Mouse (Mus musculus) thymus, adult 2 months (tissue): ENCODE data around the gene Vmn1r143. TPM values are rescaled to one million over a fixed set of nuclear protein-coding genes. Genes with fewer than 3 reads are reported as not detected.
"Not testable (repeated sequence)": the region's sequence is repeated elsewhere in the genome, so short reads cannot be mapped to it uniquely, and the experiment has no call there.

Experiments used
- DNase-seq: peaks from one replicate; pipeline ENCODE4 v3.0.0; 2021
- H3K27ac ChIP-seq: fragments of 200-500 bp; 2 replicates; pipeline ENCODE4 v1.5.1; 2012; ENCODE audit warnings: low read length, control low read depth; ENCODE audit not compliant: control insufficient read depth, insufficient read depth
- H3K27me3 ChIP-seq: fragments of 200-500 bp; 2 replicates; pipeline ENCODE4 v1.6.1; 2012; ENCODE audit warnings: mild to moderate bottlenecking, low read length, moderate library complexity, mixed read lengths; ENCODE audit not compliant: control insufficient read depth, insufficient read depth
- H3K36me3 ChIP-seq: fragments of 200-500 bp; 2 replicates; pipeline ENCODE4 v1.6.1; 2012; ENCODE audit warnings: mild to moderate bottlenecking, low read length, moderate library complexity; ENCODE audit not compliant: control insufficient read depth, insufficient read depth
- H3K4me1 ChIP-seq: fragments of 200-500 bp; replicated peaks from 2 replicates; pipeline ENCODE4 v1.6.1; 2012; ENCODE audit warnings: low read length; ENCODE audit not compliant: control insufficient read depth, insufficient read depth
- H3K4me3 ChIP-seq: fragments of 200-500 bp; 2 replicates; pipeline ENCODE4 v1.5.1; 2012; ENCODE audit warnings: mild to moderate bottlenecking, low read length, control low read depth, moderate library complexity; ENCODE audit not compliant: control insufficient read depth, insufficient read depth
- WGBS: fragments of 180-500 bp; shearing (Covaris S2); methylation state at CpG from one replicate; pipeline ENCODE4 v1.1.7; 2018; 5-methylcytosine and 5-hydroxymethylcytosine counted together
- polyA plus RNA-seq: library from polyadenylated mRNA; depleted of rRNA; stranded (reverse); fragments of >200 nt; gene quantifications from 2 replicates; pipeline ENCODE4 v1.2.3, GENCODE M21; 2012; rRNA removed

Gene Vmn1r143
- polyA plus RNA-seq = not detected in 2 replicates

DNA sequence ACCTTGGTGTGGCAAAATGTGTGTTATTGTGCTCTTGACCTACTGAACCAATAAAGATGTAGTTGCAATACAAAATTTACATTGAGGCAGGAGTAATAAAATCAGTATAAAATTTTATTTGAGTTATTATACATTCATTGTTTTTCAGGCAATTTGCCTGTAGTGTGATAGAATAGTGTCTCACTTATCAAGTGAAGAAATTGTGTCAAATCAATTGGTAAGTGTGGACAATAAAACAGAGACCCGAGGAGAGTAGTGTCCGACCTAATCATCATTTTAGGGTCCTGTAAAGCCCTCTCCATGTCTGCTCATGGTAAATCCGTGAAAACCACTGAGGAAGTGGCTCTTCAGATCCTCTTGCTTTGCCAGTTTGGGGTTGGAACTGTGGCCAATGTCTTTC lies at the start of gene Vmn1r143:
Gene Vmn1r143 (plus strand): TSS at position 301 of the 400 bp plus-strand sequence.
- no CpG with 5 or more reads among the region's 3 CpGs for WGBS
- not testable (repeated sequence) for DNase-seq, H3K27ac ChIP-seq, H3K4me1 ChIP-seq, H3K27me3 ChIP-seq, H3K4me3 ChIP-seq, H3K36me3 ChIP-seq

DNA sequence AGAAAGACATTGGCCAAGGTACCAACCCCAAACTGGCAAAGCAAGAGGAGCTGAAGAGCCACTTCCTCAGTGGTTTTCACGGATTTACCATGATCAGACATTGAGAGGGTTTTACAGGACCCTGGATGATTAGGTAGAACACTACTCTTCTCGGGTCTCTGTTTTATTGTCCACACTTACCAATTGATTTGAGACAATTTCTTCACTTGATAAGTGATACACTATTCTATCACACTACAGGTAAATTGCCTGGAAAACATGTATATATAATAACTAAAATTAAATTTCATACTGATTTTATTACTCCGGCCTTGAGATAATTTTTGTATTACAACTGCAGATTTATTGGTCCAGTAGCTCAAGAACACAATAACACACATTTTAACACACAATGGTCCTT lies 25.2 kb upstream of the Vmn1r143 start, which contains the start of gene Vmn1r142:
Gene Vmn1r142 (minus strand): TSS at position 101 of the 400 bp plus-strand sequence.
- not testable (repeated sequence) for H3K27ac ChIP-seq, H3K27me3 ChIP-seq, H3K4me1 ChIP-seq, H3K36me3 ChIP-seq, DNase-seq, H3K4me3 ChIP-seq
- no CpG with 5 or more reads among the region's 3 CpGs for WGBS

DNA sequence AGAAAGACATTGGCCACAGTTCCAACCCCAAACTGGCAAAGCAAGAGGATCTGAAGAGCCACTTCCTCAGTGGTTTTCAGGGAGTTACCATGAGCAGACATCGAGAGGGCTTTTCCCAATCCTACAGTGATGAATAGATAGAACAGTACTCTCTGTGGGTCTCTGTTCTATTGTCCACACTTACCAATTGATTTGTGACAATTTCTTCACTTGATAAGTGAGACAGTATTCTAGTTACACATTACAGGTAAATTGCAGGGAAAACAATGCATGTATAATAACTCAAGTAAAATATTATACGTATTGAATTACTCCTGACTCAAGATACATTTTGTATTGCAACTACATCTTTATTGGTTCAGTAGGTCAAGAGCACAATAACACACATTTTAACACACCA lies 12.0 kb downstream of the Vmn1r143 start, which contains the start of gene Gm8653:
Gene Gm8653 (minus strand): TSS at position 101 of the 400 bp plus-strand sequence.
- H3K27ac ChIP-seq, DNase-seq, H3K36me3 ChIP-seq, H3K4me3 ChIP-seq, H3K4me1 ChIP-seq, H3K27me3 ChIP-seq: not testable (repeated sequence)
- no CpG with 5 or more reads among the region's 2 CpGs for WGBS

DNA sequence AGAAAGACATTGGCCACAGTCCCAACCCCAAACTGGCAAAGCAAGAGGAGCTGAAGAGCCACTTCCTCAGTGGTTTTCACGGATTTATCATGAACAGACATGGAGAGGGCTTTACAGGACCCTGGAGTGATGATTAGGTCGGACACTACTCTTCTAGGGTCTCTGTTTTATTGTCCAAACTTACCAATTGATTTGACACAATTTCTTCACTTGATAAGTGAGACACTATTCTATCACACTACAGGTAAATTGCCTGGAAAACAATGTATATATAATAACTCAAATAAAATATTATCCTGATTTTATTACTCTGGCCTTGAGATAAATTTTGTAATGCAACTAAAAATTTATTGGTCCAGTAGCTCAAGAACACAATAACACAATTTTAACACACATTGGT lies 40.2 kb downstream of the Vmn1r143 start, which contains the start of gene Gm8453:
Gene Gm8453 (minus strand): TSS at position 101 of the 400 bp plus-strand sequence.
- not testable (repeated sequence) for H3K36me3 ChIP-seq, H3K27me3 ChIP-seq, DNase-seq, H3K27ac ChIP-seq, H3K4me1 ChIP-seq, H3K4me3 ChIP-seq
- WGBS = 16% methylated on average over 2 of the region's 2 CpGs

Other genes with a start within 250 kb of the Vmn1r143 start
- gene Vmn1r137, start 194.8 kb upstream of the Vmn1r143 start, polyA plus RNA-seq = not detected in 2 replicates
- not detected in 2 replicates for gene Vmn1r138, start 160.5 kb upstream of the Vmn1r143 start, polyA plus RNA-seq
- not detected in 2 replicates for gene Gm6176, start 133.1 kb upstream of the Vmn1r143 start, polyA plus RNA-seq
- not detected in 2 replicates for gene Vmn1r139, start 120.3 kb upstream of the Vmn1r143 start, polyA plus RNA-seq
- gene Gm16451, start 71.1 kb upstream of the Vmn1r143 start, polyA plus RNA-seq = not detected in 2 replicates
- not detected in 2 replicates for gene Gm10666, start 54.6 kb upstream of the Vmn1r143 start, polyA plus RNA-seq
- not detected in 2 replicates for gene Vmn1r142, start 25.3 kb upstream of the Vmn1r143 start, polyA plus RNA-seq
- not detected in 2 replicates for gene Gm8653, start 11.9 kb downstream of the Vmn1r143 start, polyA plus RNA-seq
- not detected in 2 replicates for gene Gm8453, start 40.1 kb downstream of the Vmn1r143 start, polyA plus RNA-seq
- gene Gm4187, start 140.3 kb downstream of the Vmn1r143 start, polyA plus RNA-seq = not detected in 2 replicates
- not detected in 2 replicates for gene Gm8660, start 181.7 kb downstream of the Vmn1r143 start, polyA plus RNA-seq
- gene Vmn1r148, start 224.2 kb downstream of the Vmn1r143 start, polyA plus RNA-seq = not detected in 2 replicates
- not detected in 2 replicates for gene Vmn1r149, start 248.9 kb downstream of the Vmn1r143 start, polyA plus RNA-seq